Mouse (Mus musculus) lung, adult 2 months (tissue): Measurements from ENCODE around the gene Prkg1.

Experiments
- CTCF ChIP-seq: fragments of 200-500 bp; IDR thresholded peaks from 2 replicates; pipeline ENCODE4 v1.5.1; 2011; ENCODE audit warnings: mild to moderate bottlenecking, low read length, control low read depth; ENCODE audit not compliant: insufficient read depth
- POLR2A ChIP-seq: fragments of 200-500 bp; IDR thresholded peaks from 2 replicates; pipeline ENCODE4 v1.6.1; 2011; ENCODE audit warnings: low read depth, mild to moderate bottlenecking, control low read depth, low read length, borderline replicate concordance; ENCODE audit errors: extremely low read depth

- TF ChIP-seq CTCF = no peak
- no peak for TF ChIP-seq POLR2A
Measured at GRCm38 (mm10) chr19:31132614-31133013, 632.2 kb downstream of the Prkg1 start.
